Comparison of ENCODE assay signal across 25 mouse cellular contexts in the genomic region with DNA sequence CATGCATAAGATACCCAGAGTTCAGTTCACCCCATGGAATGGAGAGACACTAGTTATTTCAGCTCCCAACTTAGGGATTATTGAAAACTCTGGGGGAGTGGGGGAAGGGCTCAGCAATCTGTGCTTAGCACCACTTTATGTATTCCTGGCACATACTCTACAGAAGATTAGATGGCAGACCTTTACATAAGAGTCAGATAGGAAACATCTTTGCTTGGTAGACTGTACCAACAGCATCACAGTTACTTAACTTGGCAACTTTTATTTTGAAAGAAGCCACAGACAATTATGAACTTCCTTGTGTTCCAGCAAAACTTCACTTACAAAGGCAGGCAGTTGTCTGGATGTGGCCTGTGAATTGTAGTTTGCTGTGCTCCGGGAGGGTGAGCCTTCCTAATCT. TPM values are rescaled to one million over a fixed set of nuclear protein-coding genes. Genes with fewer than 3 reads are reported as not detected.
A peak's percentile ranks its signal among the peaks of the same experiment; 100 is the strongest.
DNase-seq lines count a peak whose midpoint lies in the region; ATAC-seq and TF ChIP-seq lines count a peak whose summit lies in the region.
"Had no signal": no experiment of that assay in that cellular context is flagged by ENCODE, and none has a peak within 500 bp of the region (broad histone marks: within the 10 kb centered on the region; RNA-seq: fewer than 3 reads in every experiment).

No protein-coding gene starts in this region.

- H3K36me3 ChIP-seq in forebrain, postnatal 0 days (ENCODE audit: insufficient read depth): no peaks in the 10 kb centered on the region
- H3K36me3 ChIP-seq in forebrain, embryonic 10.5 days (replicated peaks): no peaks in the 10 kb centered on the region
- H3K36me3 ChIP-seq in midbrain, embryonic 14.5 days (ENCODE audit: control insufficient read depth, insufficient read depth, low read length): no peaks in the 10 kb centered on the region
- H3K36me3 ChIP-seq in midbrain, embryonic 11.5 days (ENCODE audit: control insufficient read depth, insufficient read depth, low read length): no peaks in the 10 kb centered on the region
- H3K36me3 ChIP-seq: embryonic facial prominence, embryonic 10.5 days; embryonic facial prominence, embryonic 12.5 days; forebrain, embryonic 12.5 days; G1E had no signal

- TF ChIP-seq CTCF in forebrain, postnatal 0 days (IDR thresholded peaks at IDR 0.05; ENCODE audit: low read depth): no peak

- H3K27me3 ChIP-seq in forebrain, postnatal 0 days (ENCODE audit: insufficient read depth, low read length): no peaks in the 10 kb centered on the region
- H3K27me3 ChIP-seq in forebrain, embryonic 10.5 days (ENCODE audit: poor library complexity, severe bottlenecking): no peaks in the 10 kb centered on the region
- no peaks in the 10 kb centered on the region for H3K27me3 ChIP-seq in midbrain, embryonic 14.5 days (ENCODE audit: control insufficient read depth, insufficient read depth, low read length)
- H3K27me3 ChIP-seq in midbrain, embryonic 11.5 days (ENCODE audit: control insufficient read depth, insufficient read depth, low read length): no peaks in the 10 kb centered on the region
- H3K27me3 ChIP-seq: CH12.LX; embryonic facial prominence, embryonic 12.5 days; forebrain, embryonic 12.5 days; Patski had no signal

- no peak for DNase-seq in forebrain, postnatal 0 days
- no peak for DNase-seq in forebrain, embryonic 10.5 days (ENCODE audit: extremely low spot score, low spot score)
- DNase-seq in midbrain, embryonic 14.5 days: peak; percentile 8
- DNase-seq in midbrain, embryonic 11.5 days (ENCODE audit: low spot score, missing footprints): no peak
- DNase-seq: adrenal gland, adult 8-10 months; adrenal gland, postnatal 14 days; adrenal gland, postnatal 36 days; B cell, adult 2 months; cerebellum, adult 11-12 months; cerebellum, adult 2 months; cerebellum, adult 9-10 months; cerebellum, postnatal 10 days; cerebellum, postnatal 25 days had no signal

- H3K27ac ChIP-seq in forebrain, postnatal 0 days (ENCODE audit: low read depth, low read length): no peak overlapping the region
- no peak overlapping the region for H3K27ac ChIP-seq in forebrain, embryonic 10.5 days
- H3K27ac ChIP-seq in midbrain, embryonic 14.5 days (replicated peaks; ENCODE audit: low read depth, low read length): no peak overlapping the region
- H3K27ac ChIP-seq in midbrain, embryonic 11.5 days (ENCODE audit: low read depth, low read length): no peak overlapping the region
- H3K27ac ChIP-seq: embryonic facial prominence, embryonic 10.5 days; embryonic facial prominence, embryonic 12.5 days; forebrain, embryonic 12.5 days had no signal

- H3K9me3 ChIP-seq in forebrain, postnatal 0 days (ENCODE audit: low read length): no peaks in the 10 kb centered on the region
- H3K9me3 ChIP-seq in forebrain, embryonic 10.5 days: no peaks in the 10 kb centered on the region
- H3K9me3 ChIP-seq in midbrain, embryonic 14.5 days (ENCODE audit: control insufficient read depth, low read length): no peaks in the 10 kb centered on the region
- no peaks in the 10 kb centered on the region for H3K9me3 ChIP-seq in midbrain, embryonic 11.5 days (ENCODE audit: control insufficient read depth, low read length)
- H3K9me3 ChIP-seq: embryonic facial prominence, embryonic 10.5 days; embryonic facial prominence, embryonic 12.5 days; forebrain, embryonic 12.5 days; G1E had no signal

- H3K9ac ChIP-seq in forebrain, postnatal 0 days: no peak overlapping the region
- no peak overlapping the region for H3K9ac ChIP-seq in midbrain, embryonic 14.5 days (replicated peaks; ENCODE audit: low read length)
- no peak overlapping the region for H3K9ac ChIP-seq in midbrain, embryonic 11.5 days (ENCODE audit: low read length)
- H3K9ac ChIP-seq: embryonic facial prominence, embryonic 12.5 days; forebrain, embryonic 12.5 days had no signal

- WGBS in forebrain, postnatal 0 days: 26% methylated on average over 1 of the region's 1 CpGs
- 77% methylated on average over 1 of the region's 1 CpGs for WGBS in forebrain, embryonic 10.5 days
- WGBS in midbrain, embryonic 14.5 days: 53% methylated on average over 1 of the region's 1 CpGs
- WGBS in midbrain, embryonic 11.5 days: 67% methylated on average over 1 of the region's 1 CpGs

- ATAC-seq in forebrain, postnatal 0 days: peak; percentile 62; the same call in 1 of the 2 replicates
- no peak for ATAC-seq in midbrain, embryonic 14.5 days (ENCODE audit: low FRiP score, low TSS enrichment)
- ATAC-seq in midbrain, embryonic 11.5 days (ENCODE audit: low FRiP score): no peak
- no peak for ATAC-seq in megakaryocyte-erythroid progenitor cell, adult 5-6 weeks (replicated peaks; ENCODE audit: low FRiP score, low TSS enrichment, poor library complexity, severe bottlenecking)
- ATAC-seq: activated CD4-positive, CD25-positive, alpha-beta regulatory T cell, adult 4 months; CD4-positive, CD25-positive, alpha-beta regulatory T cell, adult 4 months; forebrain, embryonic 14.5 days; forebrain, embryonic 16.5 days; Patski had no signal

- no peaks in the 10 kb centered on the region for H3K4me1 ChIP-seq in forebrain, postnatal 0 days (ENCODE audit: insufficient read depth)
- H3K4me1 ChIP-seq in forebrain, embryonic 10.5 days: no peaks in the 10 kb centered on the region
- no peaks in the 10 kb centered on the region for H3K4me1 ChIP-seq in midbrain, embryonic 14.5 days (ENCODE audit: control insufficient read depth, insufficient read depth, low read length)
- no peaks in the 10 kb centered on the region for H3K4me1 ChIP-seq in midbrain, embryonic 11.5 days (ENCODE audit: control insufficient read depth, insufficient read depth, low read length)
- H3K4me1 ChIP-seq: embryonic facial prominence, embryonic 10.5 days; embryonic facial prominence, embryonic 12.5 days; forebrain, embryonic 12.5 days had no signal

- H3K4me2 ChIP-seq in forebrain, postnatal 0 days (ENCODE audit: low read depth): no peak overlapping the region
- no peak overlapping the region for H3K4me2 ChIP-seq in midbrain, embryonic 14.5 days (ENCODE audit: low read length)
- H3K4me2 ChIP-seq in midbrain, embryonic 11.5 days: no peak overlapping the region
- H3K4me2 ChIP-seq: embryonic facial prominence, embryonic 12.5 days; forebrain, embryonic 12.5 days had no signal

- H3K4me3 ChIP-seq in forebrain, postnatal 0 days (ENCODE audit: low read depth, low read length): no peak overlapping the region
- no peak overlapping the region for H3K4me3 ChIP-seq in forebrain, embryonic 10.5 days
- H3K4me3 ChIP-seq in midbrain, embryonic 14.5 days (replicated peaks; ENCODE audit: low read depth, low read length): no peak overlapping the region
- H3K4me3 ChIP-seq in midbrain, embryonic 11.5 days (ENCODE audit: low read depth, low read length): no peak overlapping the region
- H3K4me3 ChIP-seq: embryonic facial prominence, embryonic 10.5 days; embryonic facial prominence, embryonic 12.5 days; forebrain, embryonic 12.5 days had no signal

RNA-seq across cellular contexts. Expression of a gene that starts 46.9 kb away (rescaled TPM):
- total RNA-seq in forebrain, postnatal 0 days (2014; rRNA removed): under 0.01 and 0.14 TPM in 2 replicates
- polyA plus RNA-seq in forebrain, postnatal 0 days (2015; fragmentation: Nextera tagmentation; extraction: Ambion mirVana): 0.02 and 0.04 TPM in 2 replicates
- polyA plus RNA-seq in forebrain, embryonic 10.5 days (2016; fragmentation: Nextera tagmentation; extraction: Ambion mirVana): not detected in 2 replicates
- 0.04 TPM in 1 of 2 replicates, not detected in the other for polyA plus RNA-seq in midbrain, embryonic 14.5 days (2014; fragmentation: Nextera tagmentation; extraction: Ambion mirVana)
- polyA plus RNA-seq in midbrain, embryonic 11.5 days (2014; fragmentation: Nextera tagmentation; extraction: Ambion mirVana): not detected in 2 replicates
- total RNA-seq in megakaryocyte-erythroid progenitor cell, adult 5-6 weeks (2014; fragmentation: Nextera tagmentation): not detected in 2 replicates
- not detected in 2 replicates for total RNA-seq in megakaryocyte-erythroid progenitor cell, adult 5-6 weeks (2017)
- total RNA-seq: adrenal gland, adult 18-20 months; adrenal gland, adult 8-10 months; adrenal gland, postnatal 14 days; adrenal gland, postnatal 36 days had no signal
- polyA plus RNA-seq: CD4-positive, CD25-positive, alpha-beta regulatory T cell, adult 4 months; embryonic facial prominence, embryonic 10.5 days; forebrain, embryonic 12.5 days; forebrain, embryonic 14.5 days; forebrain, embryonic 16.5 days; G1E; Patski had no signal
